Mouse (Mus musculus) monocyte, adult 5-6 weeks (primary cell): ENCODE data around the gene Atp2b1. TPM values are rescaled to one million over a fixed set of nuclear protein-coding genes. Genes with fewer than 3 reads are reported as not detected.

Source experiments
- ATAC-seq: fragments of 153-309, 156-312 bp; replicated peaks from 2 replicates; pipeline ENCODE4 v1.8.0; 2017; ENCODE audit warnings: mild to moderate bottlenecking; ENCODE audit not compliant: low TSS enrichment, insufficient number of reproducible peaks, severe bottlenecking, poor library complexity, low FRiP score
- total RNA-seq: library from RNA; stranded (forward); fragments of 200-1000, 200-491, 200-594 nt; gene quantifications from 3 replicates; pipeline ENCODE4 v1.2.3, GENCODE M21; 2017

Atp2b1 gene
- total RNA-seq, 1 experiment from 2014 or later, result 212 TPM

GRCm38 (mm10) chr10:99061418-99061817, 147.2 kb downstream of the Atp2b1 start:
- no peak for ATAC-seq

- ATAC-seq, result no peak
Measured at GRCm38 (mm10) chr10:99062546-99062945, 148.3 kb downstream of the Atp2b1 start.

Other genes with a start within 250 kb of the Atp2b1 start
- gene Poc1b, start 192.6 kb downstream of the Atp2b1 start, total RNA-seq, result 3.5 to 11.2 TPM (median 9.5 TPM) in 3 replicates
- 8.3 to 13.4 TPM (median 8.6 TPM) in 3 replicates for gene Galnt4, start 193.8 kb downstream of the Atp2b1 start, total RNA-seq
- gene Phxr2, start 211.9 kb downstream of the Atp2b1 start, total RNA-seq, result not detected in 3 replicates